Mouse (Mus musculus) lung, adult 2 months (tissue): ENCODE data around the gene Bak1. TPM values are rescaled to one million over a fixed set of nuclear protein-coding genes. Genes with fewer than 3 reads are reported as not detected.

Source experiments
- DNase-seq: peaks from one replicate; pipeline ENCODE4 v3.0.0; 2022
- H3K4me1 ChIP-seq: fragments of 200-500 bp; 2 replicates; pipeline ENCODE4 v1.6.1; 2011; ENCODE audit warnings: low read length; ENCODE audit not compliant: control insufficient read depth, insufficient read depth
- H3K4me3 ChIP-seq: fragments of 200-500 bp; replicated peaks from 2 replicates; pipeline ENCODE3; 2011; ENCODE audit warnings: low read depth, mild to moderate bottlenecking, control low read depth, low read length; ENCODE audit errors: extremely low read depth
- CTCF ChIP-seq: fragments of 200-500 bp; IDR thresholded peaks from 2 replicates; pipeline ENCODE4 v1.5.1; 2011; ENCODE audit warnings: mild to moderate bottlenecking, low read length, control low read depth; ENCODE audit not compliant: insufficient read depth
- POLR2A ChIP-seq: fragments of 200-500 bp; IDR thresholded peaks from 2 replicates; pipeline ENCODE4 v1.6.1; 2011; ENCODE audit warnings: low read depth, mild to moderate bottlenecking, control low read depth, low read length, borderline replicate concordance; ENCODE audit errors: extremely low read depth
- WGBS: fragments of 180-500 bp; shearing (Covaris S2); methylation state at CpG from one replicate; pipeline ENCODE4 v1.1.7; 2018; 5-methylcytosine and 5-hydroxymethylcytosine counted together
- polyA plus RNA-seq: library from polyadenylated mRNA; depleted of rRNA; stranded (reverse); fragments of >200 nt; gene quantifications from 2 replicates; pipeline ENCODE4 v1.2.3, GENCODE M21; 2012; rRNA removed

Bak1 gene
- 48.2 and 55.8 TPM in 2 replicates for polyA plus RNA-seq

GRCm38 (mm10) chr17:27028909-27029308, at the start of gene Bak1:
Gene Bak1, minus strand, starts transcription at chr17:27029009.
- no peak for TF ChIP-seq CTCF
- no peak for TF ChIP-seq POLR2A
- WGBS = 70% methylated on average over 2 of the region's 4 CpGs
- no peak for DNase-seq
- peak within 1 kb of the TSS; percentile 92 for H3K4me3 ChIP-seq
- peaks cover 4% of the 10 kb centered on the region; the same call in 1 of the 2 replicates for H3K4me1 ChIP-seq

DNA sequence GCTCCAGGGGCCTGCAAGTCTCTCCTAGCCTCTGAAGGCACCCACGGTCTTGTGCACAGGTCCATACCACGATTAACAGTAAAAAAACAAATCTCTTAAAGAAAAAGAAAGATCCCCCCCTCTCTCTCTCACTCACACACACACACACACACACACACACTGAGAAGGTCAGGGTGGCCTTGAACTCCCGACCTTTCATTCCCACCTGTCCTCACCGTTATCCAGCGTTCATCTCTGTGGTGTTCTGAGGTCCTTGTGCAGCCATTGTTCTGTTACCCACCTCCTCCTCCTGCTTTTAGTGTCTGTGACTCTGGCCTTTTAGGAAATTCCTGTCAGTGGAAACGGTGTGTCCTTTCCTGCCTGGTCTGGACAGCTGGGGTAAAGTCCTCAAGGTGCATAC, 49.7 kb upstream of the Bak1 start:
- peaks cover 8% of the 10 kb centered on the region for H3K4me1 ChIP-seq
- no peak for DNase-seq
- H3K4me3 ChIP-seq = no peak overlapping the region
- no peak for TF ChIP-seq CTCF
- no peak for TF ChIP-seq POLR2A
- WGBS = 71% methylated on average over 6 of the region's 6 CpGs

- no peak overlapping the region for H3K4me3 ChIP-seq
- no peak for TF ChIP-seq POLR2A
- TF ChIP-seq CTCF = 0 out of 2 replicates have a peak, but pooled peaks have one; percentile 26
- 84% methylated on average over 6 of the region's 6 CpGs for WGBS
- H3K4me1 ChIP-seq = peaks cover 7% of the 10 kb centered on the region
- no peak for DNase-seq
Observed at GRCm38 (mm10) chr17:27077920-27078319, 49.1 kb upstream of the Bak1 start.

DNA sequence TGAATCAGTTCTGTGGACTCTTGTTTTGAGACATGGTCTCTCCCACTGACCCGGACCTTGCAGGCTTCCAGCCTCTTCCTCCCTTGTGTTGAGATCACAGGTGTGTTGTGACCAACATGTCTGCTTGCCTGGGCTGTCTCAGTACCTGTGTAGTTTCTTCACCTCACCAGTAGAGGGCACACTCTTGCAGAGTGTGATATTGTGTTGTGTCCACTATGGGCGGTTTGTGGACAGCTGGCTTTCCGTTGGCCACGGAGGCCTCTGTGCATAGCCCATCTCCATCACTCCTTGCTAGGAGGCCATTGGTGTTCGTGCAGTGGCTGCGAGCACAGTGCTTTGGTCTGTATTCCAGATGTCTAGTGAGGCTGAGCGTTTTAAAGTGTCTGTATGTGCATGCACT, 48.3 kb upstream of the Bak1 start:
- TF ChIP-seq CTCF (no peak), POLR2A (no peak)
- DNase-seq = no peak
- H3K4me1 ChIP-seq = peaks cover 7% of the 10 kb centered on the region
- 97% methylated on average over 7 of the region's 7 CpGs for WGBS
- no peak overlapping the region for H3K4me3 ChIP-seq

DNA sequence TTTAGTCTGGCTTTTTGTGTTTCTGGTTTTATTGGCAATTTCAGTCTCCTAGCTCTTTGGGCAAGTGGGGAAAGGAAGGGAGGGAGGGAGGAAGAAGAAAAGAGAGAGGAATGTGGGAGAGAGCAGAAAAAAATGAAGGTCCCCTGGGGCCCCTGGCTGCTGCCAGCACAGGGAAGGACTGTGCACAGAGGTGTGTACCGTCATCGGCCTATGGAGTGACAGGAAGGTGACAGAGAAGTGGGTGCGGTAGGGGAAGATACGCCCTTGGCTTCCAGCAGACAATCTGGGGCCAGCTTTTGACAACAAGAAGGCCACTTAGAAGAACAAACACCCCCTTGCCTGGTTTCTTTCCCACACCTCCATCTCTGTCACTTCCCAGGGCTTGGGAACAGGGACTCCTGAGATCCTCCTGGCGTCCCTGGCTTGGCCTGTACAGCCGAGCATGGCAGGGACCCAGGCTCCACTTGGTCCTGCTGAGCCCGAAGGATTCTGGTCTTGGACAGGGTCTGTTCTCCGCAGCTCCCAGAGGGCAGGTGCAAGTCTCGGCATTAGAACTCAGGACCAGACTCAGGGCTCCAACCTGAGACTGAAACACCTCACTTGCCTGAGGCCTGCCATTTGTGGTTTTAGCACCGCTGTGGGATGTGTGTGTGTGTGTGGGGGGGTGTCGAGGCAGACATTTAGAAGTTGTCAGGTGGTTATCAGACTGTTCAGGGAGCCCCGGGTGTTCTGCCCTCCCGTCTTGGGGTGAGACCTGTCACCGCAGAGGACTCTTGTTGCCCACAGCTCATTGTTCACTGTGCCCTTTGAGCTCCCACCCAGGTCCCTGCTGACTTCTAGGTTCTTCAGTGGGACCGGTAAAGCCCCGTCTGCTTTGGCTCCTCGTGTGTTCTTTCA, 46.3 kb upstream of the Bak1 start:
- TF ChIP-seq CTCF (no peak), POLR2A (no peak)
- Histone ChIP-seq H3K4me1 (peaks cover 4% of the 10 kb centered on the region), H3K4me3 (no peak overlapping the region)
- 64% methylated on average over 17 of the region's 17 CpGs for WGBS
- no peak for DNase-seq

DNA sequence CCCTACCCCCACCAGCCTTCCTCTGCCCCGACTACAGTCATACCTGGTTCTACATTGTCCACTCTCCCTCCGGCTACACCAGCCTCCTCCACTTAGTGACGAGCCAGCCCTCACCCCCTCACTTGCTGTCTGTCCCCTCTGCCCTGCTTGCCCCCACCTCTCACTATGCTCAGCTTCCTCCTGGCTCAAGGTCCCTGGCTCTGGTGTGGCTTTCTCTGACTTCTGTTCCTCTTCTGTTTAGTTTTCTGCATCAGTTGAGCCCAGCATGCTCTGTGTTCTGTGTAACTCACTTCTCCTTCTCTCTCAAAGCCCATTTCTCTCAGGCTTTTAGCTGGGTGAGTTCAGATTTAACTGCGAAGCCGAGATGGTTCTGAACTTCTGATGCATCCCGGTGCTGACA, 45.4 kb upstream of the Bak1 start:
- no peak for DNase-seq
- Histone ChIP-seq H3K4me3 (no peak overlapping the region), H3K4me1 (0 out of 2 replicates have a peak, but pooled peaks cover 2% of the 10 kb centered on the region)
- WGBS = 66% methylated on average over 6 of the region's 6 CpGs
- TF ChIP-seq CTCF (no peak), POLR2A (no peak)

GRCm38 (mm10) chr17:27073778-27074177, 45.0 kb upstream of the Bak1 start:
- TF ChIP-seq POLR2A (no peak), CTCF (no peak)
- 72% methylated on average over 9 of the region's 9 CpGs for WGBS
- no peak overlapping the region for H3K4me3 ChIP-seq

GRCm38 (mm10) chr17:27073126-27073525, 44.3 kb upstream of the Bak1 start:
- H3K4me1 ChIP-seq = 0 out of 2 replicates have a peak, but pooled peaks cover 2% of the 10 kb centered on the region
- H3K4me3 ChIP-seq = no peak overlapping the region
- no peak for DNase-seq
- TF ChIP-seq CTCF (no peak), POLR2A (no peak)
- WGBS = 69% methylated on average over 5 of the region's 5 CpGs

More at GRCm38 (mm10) chr17:27073778-27074177, 45.0 kb upstream of the Bak1 start:
- DNase-seq = no peak
- 0 out of 2 replicates have a peak, but pooled peaks cover 2% of the 10 kb centered on the region for H3K4me1 ChIP-seq

- Histone ChIP-seq H3K4me1 (0 out of 2 replicates have a peak, but pooled peaks cover 2% of the 10 kb centered on the region), H3K4me3 (no peak overlapping the region)
- DNase-seq = no peak
- no peak for TF ChIP-seq POLR2A
- TF ChIP-seq CTCF = no peak
- 93% methylated on average over 8 of the region's 8 CpGs for WGBS
Observed at GRCm38 (mm10) chr17:27072363-27072762, 43.6 kb upstream of the Bak1 start.

DNA sequence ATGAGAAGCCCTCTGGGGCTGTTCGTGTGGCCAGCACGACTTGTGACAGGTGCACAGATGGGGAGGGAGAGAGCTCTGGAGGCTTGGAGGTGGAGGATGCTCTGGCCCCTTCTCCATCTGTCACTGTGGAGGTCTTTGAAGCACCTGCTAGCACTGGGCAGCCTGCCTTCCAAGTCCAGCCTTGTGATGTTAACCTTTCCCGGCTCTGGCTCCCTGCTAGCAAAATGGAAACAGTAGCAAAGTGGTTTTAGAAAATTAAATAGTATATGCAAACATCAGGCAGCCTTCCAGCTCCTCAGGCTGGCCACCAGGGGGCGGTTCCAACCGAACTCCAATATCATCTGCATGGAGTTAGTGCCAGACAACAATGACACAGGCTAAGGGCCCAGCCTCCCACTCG, 42.8 kb upstream of the Bak1 start:
- Histone ChIP-seq H3K4me1 (0 out of 2 replicates have a peak, but pooled peaks cover 2% of the 10 kb centered on the region), H3K4me3 (no peak overlapping the region)
- TF ChIP-seq POLR2A (no peak), CTCF (peak; percentile 57)
- peak; percentile 48 for DNase-seq
- WGBS = 43% methylated on average over 6 of the region's 6 CpGs

DNA sequence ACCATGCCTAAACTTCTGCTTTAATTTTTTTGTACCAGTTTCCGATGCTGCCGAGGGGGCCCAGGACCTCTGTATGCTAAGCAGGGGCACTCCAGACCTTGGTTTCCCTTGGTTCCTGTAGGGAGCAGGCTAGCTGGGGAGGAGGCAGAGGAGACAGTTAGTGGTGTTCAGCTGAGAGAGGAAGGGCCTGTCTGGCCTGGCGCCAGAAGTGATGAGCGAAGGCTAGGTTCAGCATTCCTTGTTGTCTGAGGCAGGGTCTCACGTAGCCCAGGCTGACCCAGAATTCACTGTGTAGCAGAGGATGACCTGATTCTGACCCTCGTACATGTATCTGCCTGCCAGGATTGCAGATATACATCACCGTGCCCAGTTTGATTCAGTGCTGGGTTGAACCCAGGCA, 42.1 kb upstream of the Bak1 start:
- TF ChIP-seq POLR2A = no peak
- no peak for TF ChIP-seq CTCF
- Histone ChIP-seq H3K4me3 (no peak overlapping the region), H3K4me1 (0 out of 2 replicates have a peak, but pooled peaks cover 2% of the 10 kb centered on the region)
- no peak for DNase-seq
- 86% methylated on average over 7 of the region's 7 CpGs for WGBS
